Mouse (Mus musculus): ENCODE results near the gene Abca17. TPM values are rescaled to one million over a fixed set of nuclear protein-coding genes. Genes with fewer than 3 reads are reported as not detected.

Abca17 gene
- polyA plus RNA-seq, 1 experiment from 2014 or later = 0.22 TPM

- Histone ChIP-seq H3K36me3 (ENCODE audit: insufficient read depth, low read length) (no peaks in the 10 kb centered on the region), H3K9me3 (ENCODE audit: low read length) (no peaks in the 10 kb centered on the region), H3K9ac (replicated peaks; ENCODE audit: low read length) (peak overlapping the region; percentile 77), H3K4me3 (ENCODE audit: low read length) (peak overlapping the region; percentile 70), H3K27me3 (ENCODE audit: insufficient read depth, low read length) (peaks cover 17% of the 10 kb centered on the region), H3K4me2 (replicated peaks; ENCODE audit: low read depth, low read length) (peak overlapping the region; percentile 93), H3K4me1 (ENCODE audit: insufficient read depth, low read length) (peaks cover 17% of the 10 kb centered on the region), H3K27ac (ENCODE audit: low read length) (peak overlapping the region; percentile 70)
- 3% methylated on average over 36 of the region's 36 CpGs for WGBS
- no peak; the same call in 1 of the 2 replicates for ATAC-seq (ENCODE audit: low FRiP score, low TSS enrichment)
These were observed 1.7 kb upstream of the Abca17 start for GRCm38 (mm10) chr17:24352370-24353194.

GRCm38 (mm10) chr17:24351760-24352357 is 991 bp upstream of the Abca17 start, which contains the start of gene Abca3:
Gene Abca3, plus strand, starts transcription at chr17:24351950.
- H3K4me2 ChIP-seq (replicated peaks; ENCODE audit: low read depth, low read length) = peak within 1 kb of the TSS; percentile 93
- H3K27me3 ChIP-seq (ENCODE audit: insufficient read depth, low read length) = peaks cover 17% of the 10 kb centered on the region
- H3K9ac ChIP-seq (replicated peaks; ENCODE audit: low read length) = peak within 1 kb of the TSS; percentile 77
- H3K36me3 ChIP-seq (ENCODE audit: insufficient read depth, low read length) = no peaks in the 10 kb centered on the region
- H3K4me1 ChIP-seq (ENCODE audit: insufficient read depth, low read length) = peaks cover 17% of the 10 kb centered on the region
- no peaks in the 10 kb centered on the region for H3K9me3 ChIP-seq (ENCODE audit: low read length)
- peak within 1 kb of the TSS; percentile 70 for H3K4me3 ChIP-seq (ENCODE audit: low read length)
- peak; percentile 96 for ATAC-seq (ENCODE audit: low FRiP score, low TSS enrichment)
- under 1% methylated on average over 52 of the region's 55 CpGs for WGBS
- peak within 1 kb of the TSS; percentile 70 for H3K27ac ChIP-seq (ENCODE audit: low read length)

GRCm38 (mm10) chr17:24349176-24349575 is 1.7 kb downstream of the Abca17 start:
- Histone ChIP-seq H3K9ac (replicated peaks; ENCODE audit: low read length) (no peak overlapping the region), H3K4me2 (replicated peaks; ENCODE audit: low read depth, low read length) (no peak overlapping the region), H3K9me3 (ENCODE audit: low read length) (no peaks in the 10 kb centered on the region), H3K4me3 (ENCODE audit: low read length) (no peak overlapping the region), H3K36me3 (ENCODE audit: insufficient read depth, low read length) (no peaks in the 10 kb centered on the region), H3K4me1 (ENCODE audit: insufficient read depth, low read length) (peaks cover 14% of the 10 kb centered on the region), H3K27ac (ENCODE audit: low read length) (no peak overlapping the region), H3K27me3 (ENCODE audit: insufficient read depth, low read length) (peaks cover 17% of the 10 kb centered on the region)
- 80% methylated on average over 2 of the region's 2 CpGs for WGBS
- no peak for ATAC-seq (ENCODE audit: low FRiP score, low TSS enrichment)

- Histone ChIP-seq H3K36me3 (ENCODE audit: insufficient read depth, low read length) (no peaks in the 10 kb centered on the region), H3K4me2 (replicated peaks; ENCODE audit: low read depth, low read length) (no peak overlapping the region), H3K9ac (replicated peaks; ENCODE audit: low read length) (no peak overlapping the region), H3K4me1 (ENCODE audit: insufficient read depth, low read length) (peaks cover 10% of the 10 kb centered on the region), H3K27me3 (ENCODE audit: insufficient read depth, low read length) (peaks cover 17% of the 10 kb centered on the region), H3K4me3 (ENCODE audit: low read length) (no peak overlapping the region), H3K27ac (ENCODE audit: low read length) (no peak overlapping the region), H3K9me3 (ENCODE audit: low read length) (no peaks in the 10 kb centered on the region)
- 45% methylated on average over 7 of the region's 7 CpGs for WGBS
- ATAC-seq (ENCODE audit: low FRiP score, low TSS enrichment) = no peak
These were observed 4.0 kb downstream of the Abca17 start for GRCm38 (mm10) chr17:24346831-24347230.

- no peak for ATAC-seq (ENCODE audit: low FRiP score, low TSS enrichment)
- Histone ChIP-seq H3K4me3 (ENCODE audit: low read length) (no peak overlapping the region), H3K9ac (replicated peaks; ENCODE audit: low read length) (no peak overlapping the region), H3K27me3 (ENCODE audit: insufficient read depth, low read length) (no peaks in the 10 kb centered on the region), H3K4me2 (replicated peaks; ENCODE audit: low read depth, low read length) (no peak overlapping the region), H3K27ac (ENCODE audit: low read length) (no peak overlapping the region), H3K4me1 (ENCODE audit: insufficient read depth, low read length) (no peaks in the 10 kb centered on the region), H3K36me3 (ENCODE audit: insufficient read depth, low read length) (no peaks in the 10 kb centered on the region), H3K9me3 (ENCODE audit: low read length) (no peaks in the 10 kb centered on the region)
- 80% methylated on average over 8 of the region's 8 CpGs for WGBS
These were observed 6.2 kb downstream of the Abca17 start for GRCm38 (mm10) chr17:24344672-24345071.

GRCm38 (mm10) chr17:24327656-24328055 is 23.2 kb downstream of the Abca17 start:
- WGBS = 81% methylated on average over 7 of the region's 7 CpGs
- no peaks in the 10 kb centered on the region for H3K36me3 ChIP-seq (ENCODE audit: insufficient read depth, low read length)
- no peak overlapping the region for H3K4me3 ChIP-seq (ENCODE audit: low read length)
- H3K27ac ChIP-seq (ENCODE audit: low read length) = no peak overlapping the region
- no peaks in the 10 kb centered on the region for H3K4me1 ChIP-seq (ENCODE audit: insufficient read depth, low read length)
- H3K27me3 ChIP-seq (ENCODE audit: insufficient read depth, low read length) = no peaks in the 10 kb centered on the region
- H3K9ac ChIP-seq (replicated peaks; ENCODE audit: low read length) = no peak overlapping the region
- H3K9me3 ChIP-seq (ENCODE audit: low read length) = no peaks in the 10 kb centered on the region
- no peak overlapping the region for H3K4me2 ChIP-seq (replicated peaks; ENCODE audit: low read depth, low read length)
- no peak for ATAC-seq (ENCODE audit: low FRiP score, low TSS enrichment)

GRCm38 (mm10) chr17:24325051-24325450 is 25.8 kb downstream of the Abca17 start:
- no peak overlapping the region for H3K9ac ChIP-seq (replicated peaks; ENCODE audit: low read length)
- ATAC-seq (ENCODE audit: low FRiP score, low TSS enrichment) = no peak
- no peak overlapping the region for H3K4me3 ChIP-seq (ENCODE audit: low read length)
- H3K9me3 ChIP-seq (ENCODE audit: low read length) = peaks cover 4% of the 10 kb centered on the region; the same call in 1 of the 2 replicates
- WGBS = 83% methylated on average over 10 of the region's 10 CpGs
- H3K27ac ChIP-seq (ENCODE audit: low read length) = no peak overlapping the region
- H3K36me3 ChIP-seq (ENCODE audit: insufficient read depth, low read length) = no peaks in the 10 kb centered on the region
- no peak overlapping the region for H3K4me2 ChIP-seq (replicated peaks; ENCODE audit: low read depth, low read length)
- H3K4me1 ChIP-seq (ENCODE audit: insufficient read depth, low read length) = no peaks in the 10 kb centered on the region
- no peaks in the 10 kb centered on the region for H3K27me3 ChIP-seq (ENCODE audit: insufficient read depth, low read length)

GRCm38 (mm10) chr17:24320826-24321225 is 30.0 kb downstream of the Abca17 start:
- Histone ChIP-seq H3K9me3 (ENCODE audit: low read length) (peaks cover 4% of the 10 kb centered on the region; the same call in 1 of the 2 replicates), H3K9ac (replicated peaks; ENCODE audit: low read length) (no peak overlapping the region), H3K4me2 (replicated peaks; ENCODE audit: low read depth, low read length) (no peak overlapping the region), H3K36me3 (ENCODE audit: insufficient read depth, low read length) (no peaks in the 10 kb centered on the region), H3K4me1 (ENCODE audit: insufficient read depth, low read length) (no peaks in the 10 kb centered on the region), H3K4me3 (ENCODE audit: low read length) (no peak overlapping the region), H3K27me3 (ENCODE audit: insufficient read depth, low read length) (no peaks in the 10 kb centered on the region), H3K27ac (ENCODE audit: low read length) (no peak overlapping the region)
- ATAC-seq (ENCODE audit: low FRiP score, low TSS enrichment) = no peak
- 85% methylated on average over 3 of the region's 3 CpGs for WGBS

GRCm38 (mm10) chr17:24307500-24307899 is 43.4 kb downstream of the Abca17 start:
- no peaks in the 10 kb centered on the region for H3K27me3 ChIP-seq (ENCODE audit: insufficient read depth, low read length)
- H3K9ac ChIP-seq (replicated peaks; ENCODE audit: low read length) = no peak overlapping the region
- H3K9me3 ChIP-seq (ENCODE audit: low read length) = no peaks in the 10 kb centered on the region
- ATAC-seq (ENCODE audit: low FRiP score, low TSS enrichment) = no peak
- H3K27ac ChIP-seq (ENCODE audit: low read length) = no peak overlapping the region
- no peak overlapping the region for H3K4me2 ChIP-seq (replicated peaks; ENCODE audit: low read depth, low read length)
- no peaks in the 10 kb centered on the region for H3K4me1 ChIP-seq (ENCODE audit: insufficient read depth, low read length)
- WGBS = 54% methylated on average over 4 of the region's 4 CpGs
- H3K36me3 ChIP-seq (ENCODE audit: insufficient read depth, low read length) = no peaks in the 10 kb centered on the region
- no peak overlapping the region for H3K4me3 ChIP-seq (ENCODE audit: low read length)

- no peaks in the 10 kb centered on the region for H3K4me1 ChIP-seq (ENCODE audit: insufficient read depth, low read length)
- H3K9me3 ChIP-seq (ENCODE audit: low read length) = no peaks in the 10 kb centered on the region
- no peaks in the 10 kb centered on the region for H3K27me3 ChIP-seq (ENCODE audit: insufficient read depth, low read length)
- no peak overlapping the region for H3K4me3 ChIP-seq (ENCODE audit: low read length)
- no peak for ATAC-seq (ENCODE audit: low FRiP score, low TSS enrichment)
- no peaks in the 10 kb centered on the region for H3K36me3 ChIP-seq (ENCODE audit: insufficient read depth, low read length)
- no peak overlapping the region for H3K9ac ChIP-seq (replicated peaks; ENCODE audit: low read length)
- no peak overlapping the region for H3K27ac ChIP-seq (ENCODE audit: low read length)
- 73% methylated on average over 4 of the region's 4 CpGs for WGBS
- no peak overlapping the region for H3K4me2 ChIP-seq (replicated peaks; ENCODE audit: low read depth, low read length)
These were observed 50.2 kb downstream of the Abca17 start for GRCm38 (mm10) chr17:24300651-24301050.
